Mouse (Mus musculus): Measurements from ENCODE around the gene Zfp648. TPM values are rescaled to one million over a fixed set of nuclear protein-coding genes. Genes with fewer than 3 reads are reported as not detected.

Zfp648 gene
- not detected in 2 replicates for polyA plus RNA-seq (2016; fragmentation: Nextera tagmentation; extraction: Ambion mirVana)

DNA sequence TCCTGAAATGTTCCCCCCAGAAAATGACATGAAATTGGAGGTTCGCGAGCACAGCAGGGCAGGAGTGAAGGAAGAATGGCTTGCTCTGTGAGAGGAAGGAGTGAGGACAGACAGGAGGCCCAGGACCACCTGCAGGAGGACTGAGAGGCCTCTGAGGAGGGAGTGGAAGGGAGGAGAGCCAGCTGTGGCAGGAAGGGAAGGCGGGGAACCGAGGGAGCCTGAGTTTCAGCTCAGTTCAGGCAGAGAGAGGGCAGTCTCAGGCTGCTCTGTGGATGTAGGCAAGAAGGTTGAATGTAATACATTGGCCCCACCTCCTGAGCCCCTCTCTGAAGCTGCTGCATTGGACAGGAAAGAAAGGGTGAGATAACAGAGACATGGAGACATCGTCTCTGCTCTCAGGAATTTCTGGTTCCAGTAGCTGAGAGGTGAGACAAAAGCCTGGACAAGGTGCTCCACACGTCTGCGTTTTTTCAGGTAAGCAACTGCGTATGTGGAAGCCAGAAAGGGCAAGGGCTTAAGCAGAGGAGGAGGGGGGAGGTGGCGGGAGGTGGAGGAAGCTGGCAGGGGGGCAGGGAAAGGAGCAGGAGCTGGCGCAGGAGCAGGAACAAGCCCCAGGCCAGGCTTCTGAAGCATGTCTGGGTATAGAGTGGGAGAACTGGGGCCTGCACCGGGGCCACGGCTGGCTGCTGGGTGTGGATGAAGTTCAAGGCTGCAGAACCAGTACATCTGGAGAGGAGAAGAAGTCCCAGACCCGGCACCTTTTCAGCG, at the start of gene Zfp648:
TSS of gene Zfp648 (plus strand) at position 233 of the 768 bp plus-strand sequence.
- no peak within 1 kb of the TSS for H3K4me3 ChIP-seq
- 40% methylated on average over 14 of the region's 14 CpGs for WGBS
- no peaks in the 10 kb centered on the region for H3K9me3 ChIP-seq (replicated peaks)
- H3K36me3 ChIP-seq, result no peaks in the 10 kb centered on the region
- H3K27me3 ChIP-seq (ENCODE audit: low read depth, poor library complexity, severe bottlenecking), result peaks cover 57% of the 10 kb centered on the region
- DNase-seq (ENCODE audit: low spot score), result no peak
- peaks cover 23% of the 10 kb centered on the region for H3K4me1 ChIP-seq
- H3K27ac ChIP-seq (replicated peaks), result no peak within 1 kb of the TSS

GRCm38 (mm10) chr1:154152539-154152938, 48.4 kb upstream of the Zfp648 start:
- Histone ChIP-seq H3K9me3 (replicated peaks) (no peaks in the 10 kb centered on the region), H3K4me1 (peaks cover 21% of the 10 kb centered on the region), H3K27me3 (ENCODE audit: low read depth, poor library complexity, severe bottlenecking) (no peaks in the 10 kb centered on the region), H3K36me3 (no peaks in the 10 kb centered on the region), H3K27ac (replicated peaks) (no peak overlapping the region), H3K4me3 (no peak overlapping the region)
- 84% methylated on average over 1 of the region's 1 CpGs for WGBS
- DNase-seq (ENCODE audit: low spot score), result no peak

DNA sequence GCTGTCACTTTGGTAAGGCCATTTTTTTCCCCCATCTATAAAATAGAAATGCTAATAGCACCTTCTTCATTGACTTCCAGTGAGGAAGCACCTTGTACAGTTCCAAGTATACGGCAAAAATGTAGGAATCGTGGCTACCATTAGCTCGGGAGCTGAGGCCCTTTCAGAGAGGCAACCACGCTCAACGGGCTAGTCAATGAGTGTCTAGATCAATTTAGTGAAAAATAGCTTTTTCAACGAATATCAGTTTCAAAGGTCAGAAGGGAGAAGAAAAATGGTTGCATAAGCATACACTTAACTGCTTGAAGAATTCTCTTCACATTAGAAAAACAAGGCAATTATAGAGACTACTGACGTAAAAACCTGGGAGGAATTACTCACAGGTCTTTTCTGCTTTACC, 47.2 kb upstream of the Zfp648 start:
- no peaks in the 10 kb centered on the region for H3K9me3 ChIP-seq (replicated peaks)
- no peak overlapping the region for H3K4me3 ChIP-seq
- WGBS, result 91% methylated on average over 7 of the region's 7 CpGs
- no peaks in the 10 kb centered on the region for H3K27me3 ChIP-seq (ENCODE audit: low read depth, poor library complexity, severe bottlenecking)
- DNase-seq (ENCODE audit: low spot score), result no peak
- H3K27ac ChIP-seq (replicated peaks), result no peak overlapping the region
- H3K4me1 ChIP-seq, result peaks cover 21% of the 10 kb centered on the region
- no peaks in the 10 kb centered on the region for H3K36me3 ChIP-seq

- Histone ChIP-seq H3K4me3 (no peak overlapping the region), H3K4me1 (peaks cover 13% of the 10 kb centered on the region), H3K27ac (replicated peaks) (peak overlapping the region; percentile 67), H3K36me3 (no peaks in the 10 kb centered on the region), H3K27me3 (ENCODE audit: low read depth, poor library complexity, severe bottlenecking) (no peaks in the 10 kb centered on the region), H3K9me3 (replicated peaks) (no peaks in the 10 kb centered on the region)
- WGBS, result 70% methylated on average over 14 of the region's 14 CpGs
- peak; percentile 17 for DNase-seq (ENCODE audit: low spot score)
Measured at GRCm38 (mm10) chr1:154156177-154157062, 44.6 kb upstream of the Zfp648 start.

DNA sequence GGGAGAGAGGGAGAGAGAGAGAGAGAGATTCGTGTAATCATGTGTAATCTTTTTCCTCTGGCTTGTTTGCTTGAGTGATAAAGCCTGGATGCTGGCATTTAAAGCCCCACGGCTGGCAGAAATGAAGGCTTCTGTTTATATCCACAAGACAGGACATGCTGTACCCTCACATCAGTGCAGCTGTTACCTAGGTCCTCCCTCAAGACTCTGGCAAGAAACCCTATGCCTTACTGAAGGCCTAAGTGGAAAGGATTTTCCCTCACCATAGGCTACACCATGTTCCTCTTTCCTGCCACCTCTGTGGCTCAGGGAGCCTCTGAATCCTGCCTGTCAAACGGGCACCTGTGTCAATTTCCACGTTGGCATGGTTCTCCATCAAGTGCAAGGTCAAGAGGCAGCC, 43.9 kb upstream of the Zfp648 start:
- Histone ChIP-seq H3K27ac (replicated peaks) (peak overlapping the region; percentile 67), H3K4me1 (peaks cover 13% of the 10 kb centered on the region), H3K9me3 (replicated peaks) (no peaks in the 10 kb centered on the region), H3K27me3 (ENCODE audit: low read depth, poor library complexity, severe bottlenecking) (no peaks in the 10 kb centered on the region), H3K4me3 (no peak overlapping the region), H3K36me3 (no peaks in the 10 kb centered on the region)
- DNase-seq (ENCODE audit: low spot score), result no peak
- WGBS, result 77% methylated on average over 4 of the region's 4 CpGs

DNA sequence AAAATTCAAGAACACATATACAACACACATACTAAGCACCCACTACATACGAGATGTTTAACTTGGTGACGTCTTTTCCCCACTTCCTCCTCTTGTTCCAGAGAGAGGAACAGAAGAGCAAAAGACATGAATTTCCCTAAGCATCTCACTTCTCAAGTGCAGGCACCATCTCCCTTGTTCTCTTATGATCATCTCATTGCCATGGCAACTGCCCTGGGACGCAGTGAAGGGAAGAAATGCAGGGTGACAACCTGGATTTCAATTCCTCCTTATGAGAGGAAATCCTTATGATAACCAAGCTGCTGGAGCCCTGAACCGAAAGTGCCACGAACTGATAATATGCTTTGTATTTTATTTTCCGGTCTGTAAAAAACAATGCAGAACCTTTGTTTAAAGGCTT, 33.3 kb upstream of the Zfp648 start:
- WGBS, result 87% methylated on average over 6 of the region's 6 CpGs
- Histone ChIP-seq H3K4me3 (no peak overlapping the region), H3K4me1 (no peaks in the 10 kb centered on the region; the same call in 1 of the 2 replicates), H3K36me3 (no peaks in the 10 kb centered on the region), H3K27me3 (ENCODE audit: low read depth, poor library complexity, severe bottlenecking) (no peaks in the 10 kb centered on the region), H3K9me3 (replicated peaks) (no peaks in the 10 kb centered on the region), H3K27ac (replicated peaks) (no peak overlapping the region)
- no peak for DNase-seq (ENCODE audit: low spot score)

DNA sequence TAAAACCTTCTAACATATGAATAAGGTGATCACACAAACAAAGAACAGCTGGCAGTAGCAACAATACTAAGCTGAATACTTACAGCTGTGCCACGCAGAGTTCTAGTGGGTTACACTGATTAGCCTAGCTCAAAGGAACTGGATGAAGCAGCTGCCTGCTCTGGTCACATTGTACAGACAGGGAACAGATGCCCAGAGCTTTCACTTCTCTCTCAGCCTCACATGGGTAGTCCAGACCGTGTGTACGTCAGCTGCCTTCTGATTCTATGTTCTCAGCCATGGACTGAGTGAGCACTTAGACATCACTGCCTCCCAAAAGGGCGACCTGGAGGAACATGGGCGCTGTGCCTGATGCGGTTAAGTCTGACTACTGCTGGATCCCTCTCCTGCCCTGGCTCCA, 25.7 kb upstream of the Zfp648 start:
- no peak overlapping the region for H3K4me3 ChIP-seq
- 82% methylated on average over 6 of the region's 6 CpGs for WGBS
- no peaks in the 10 kb centered on the region; the same call in 1 of the 2 replicates for H3K27me3 ChIP-seq (ENCODE audit: low read depth, poor library complexity, severe bottlenecking)
- no peaks in the 10 kb centered on the region for H3K4me1 ChIP-seq
- H3K9me3 ChIP-seq (replicated peaks), result no peaks in the 10 kb centered on the region
- no peak for DNase-seq (ENCODE audit: low spot score)
- peak overlapping the region; percentile 14; the same call in 1 of the 2 replicates for H3K27ac ChIP-seq (replicated peaks)
- no peaks in the 10 kb centered on the region for H3K36me3 ChIP-seq

GRCm38 (mm10) chr1:154177781-154178180, 23.2 kb upstream of the Zfp648 start:
- WGBS, result 92% methylated on average over 4 of the region's 4 CpGs
- no peak for DNase-seq (ENCODE audit: low spot score)

GRCm38 (mm10) chr1:154178541-154179155, 22.3 kb upstream of the Zfp648 start:
- Histone ChIP-seq H3K4me1 (no peaks in the 10 kb centered on the region), H3K4me3 (no peak overlapping the region), H3K9me3 (replicated peaks) (no peaks in the 10 kb centered on the region), H3K27ac (replicated peaks) (no peak overlapping the region), H3K36me3 (no peaks in the 10 kb centered on the region), H3K27me3 (ENCODE audit: low read depth, poor library complexity, severe bottlenecking) (no peaks in the 10 kb centered on the region; the same call in 1 of the 2 replicates)
- 90% methylated on average over 8 of the region's 8 CpGs for WGBS
- no peak for DNase-seq (ENCODE audit: low spot score)

More at GRCm38 (mm10) chr1:154177781-154178180, 23.2 kb upstream of the Zfp648 start:
- H3K36me3 ChIP-seq, result no peaks in the 10 kb centered on the region
- H3K27me3 ChIP-seq (ENCODE audit: low read depth, poor library complexity, severe bottlenecking), result no peaks in the 10 kb centered on the region; the same call in 1 of the 2 replicates
- H3K4me1 ChIP-seq, result no peaks in the 10 kb centered on the region
- H3K4me3 ChIP-seq, result no peak overlapping the region
- no peak overlapping the region for H3K27ac ChIP-seq (replicated peaks)
- H3K9me3 ChIP-seq (replicated peaks), result no peaks in the 10 kb centered on the region

- DNase-seq (ENCODE audit: low spot score), result peak; percentile 75
- 63% methylated on average over 2 of the region's 2 CpGs for WGBS
Measured at GRCm38 (mm10) chr1:154180952-154181351, 20.0 kb upstream of the Zfp648 start.

GRCm38 (mm10) chr1:154182396-154183076, 18.5 kb upstream of the Zfp648 start:
- WGBS, result 73% methylated on average over 6 of the region's 6 CpGs
- no peak overlapping the region for H3K4me3 ChIP-seq
- H3K36me3 ChIP-seq, result no peaks in the 10 kb centered on the region
- no peak for DNase-seq (ENCODE audit: low spot score)
- no peak overlapping the region for H3K27ac ChIP-seq (replicated peaks)
- H3K4me1 ChIP-seq, result no peaks in the 10 kb centered on the region
- H3K9me3 ChIP-seq (replicated peaks), result no peaks in the 10 kb centered on the region
- H3K27me3 ChIP-seq (ENCODE audit: low read depth, poor library complexity, severe bottlenecking), result no peaks in the 10 kb centered on the region; the same call in 1 of the 2 replicates

More at GRCm38 (mm10) chr1:154180952-154181351, 20.0 kb upstream of the Zfp648 start:
- Histone ChIP-seq H3K4me1 (no peaks in the 10 kb centered on the region), H3K9me3 (replicated peaks) (no peaks in the 10 kb centered on the region), H3K36me3 (no peaks in the 10 kb centered on the region), H3K27me3 (ENCODE audit: low read depth, poor library complexity, severe bottlenecking) (no peaks in the 10 kb centered on the region; the same call in 1 of the 2 replicates), H3K27ac (replicated peaks) (no peak overlapping the region), H3K4me3 (no peak overlapping the region)

Data from midbrain, embryonic 10.5 days (tissue).